Mouse (Mus musculus): ENCODE measurements at regions not wholly inside any gene's neighbourhood (a gene's known extent, or its start where the extent isn't known, plus 50 kb on each side); places are given as distances from the start of the nearest gene placed in this dataset.

DNA sequence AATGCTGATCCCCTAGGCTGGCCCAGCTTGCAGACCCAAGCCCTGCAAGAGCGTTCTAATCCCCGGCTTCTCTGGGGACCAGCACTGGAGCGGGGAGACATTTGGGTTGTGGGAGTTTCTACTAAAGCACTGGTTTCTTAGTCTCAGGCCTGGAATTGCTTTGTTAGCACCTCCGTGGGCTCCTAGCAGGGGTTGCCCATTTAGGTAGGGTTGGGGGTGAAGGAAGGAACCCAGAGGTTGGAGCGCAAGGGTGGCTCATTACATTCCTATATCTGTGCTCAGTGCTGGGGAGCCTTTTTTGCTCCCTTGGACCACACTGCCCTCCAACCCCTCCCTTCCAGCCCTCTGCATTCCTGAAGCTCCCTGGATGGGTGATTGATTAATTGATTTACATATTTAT, 179.1 kb upstream of the 4931429L15Rik start:
- ATAC-seq (ENCODE audit: extremely low read depth, insufficient number of reproducible peaks, low FRiP score, poor library complexity, severe bottlenecking) (no peak), DNase-seq (ENCODE audit: low spot score) (no peak)
- TF ChIP-seq CTCF (IDR thresholded peaks at IDR 0.05; ENCODE audit: low read depth, low read length), result no peak
- TF ChIP-seq GATA1 (IDR thresholded peaks at IDR 0.05; ENCODE audit: borderline replicate concordance, low read length), result no peak
- no peak for TF ChIP-seq POLR2AphosphoS5 (IDR thresholded peaks at IDR 0.05; ENCODE audit: insufficient replicate concordance, low read depth, low read length)
- no peak for TF ChIP-seq TAL1 (conservative IDR thresholded peaks at IDR 0.05; ENCODE audit: low read depth, low read length)
- TF ChIP-seq GATA2 (IDR thresholded peaks at IDR 0.05; ENCODE audit: borderline replicate concordance, low read depth, low read length), result no peak
- Histone ChIP-seq H3K4me3 (ENCODE audit: low read depth, low read length) (no peak overlapping the region), H3K27me3 (ENCODE audit: insufficient read depth, low read length) (no peaks in the 10 kb centered on the region), H3K36me3 (replicated peaks) (no peaks in the 10 kb centered on the region), H3K9me3 (replicated peaks) (peaks cover 8% of the 10 kb centered on the region), H3K4me1 (ENCODE audit: insufficient read depth, low read depth, low read length) (no peaks in the 10 kb centered on the region)

GRCm38 (mm10) chr9:46495276-46495675, 175.5 kb upstream of the 4931429L15Rik start:
- Histone ChIP-seq H3K36me3 (replicated peaks) (no peaks in the 10 kb centered on the region), H3K4me1 (ENCODE audit: insufficient read depth, low read depth, low read length) (no peaks in the 10 kb centered on the region), H3K9me3 (replicated peaks) (peaks cover 6% of the 10 kb centered on the region), H3K27me3 (ENCODE audit: insufficient read depth, low read length) (no peaks in the 10 kb centered on the region), H3K4me3 (ENCODE audit: low read depth, low read length) (no peak overlapping the region)
- ATAC-seq (ENCODE audit: extremely low read depth, insufficient number of reproducible peaks, low FRiP score, poor library complexity, severe bottlenecking) (no peak), DNase-seq (ENCODE audit: low spot score) (no peak)
- no peak for TF ChIP-seq CTCF (IDR thresholded peaks at IDR 0.05; ENCODE audit: low read depth, low read length)
- no peak for TF ChIP-seq TAL1 (conservative IDR thresholded peaks at IDR 0.05; ENCODE audit: low read depth, low read length)
- TF ChIP-seq GATA2 (IDR thresholded peaks at IDR 0.05; ENCODE audit: borderline replicate concordance, low read depth, low read length), result no peak
- no peak for TF ChIP-seq GATA1 (IDR thresholded peaks at IDR 0.05; ENCODE audit: borderline replicate concordance, low read length)
- no peak for TF ChIP-seq POLR2AphosphoS5 (IDR thresholded peaks at IDR 0.05; ENCODE audit: insufficient replicate concordance, low read depth, low read length)

GRCm38 (mm10) chr9:46482859-46483443, 163.2 kb upstream of the 4931429L15Rik start:
- no peaks in the 10 kb centered on the region for H3K27me3 ChIP-seq (ENCODE audit: insufficient read depth, low read length)
- no peak for ATAC-seq (ENCODE audit: extremely low read depth, insufficient number of reproducible peaks, low FRiP score, poor library complexity, severe bottlenecking)
- H3K4me1 ChIP-seq (ENCODE audit: insufficient read depth, low read depth, low read length), result no peaks in the 10 kb centered on the region
- no peak for DNase-seq (ENCODE audit: low spot score)
- no peaks in the 10 kb centered on the region for H3K9me3 ChIP-seq (replicated peaks)
- no peaks in the 10 kb centered on the region for H3K36me3 ChIP-seq (replicated peaks)
- no peak overlapping the region for H3K4me3 ChIP-seq (ENCODE audit: low read depth, low read length)
- TF ChIP-seq GATA1 (IDR thresholded peaks at IDR 0.05; ENCODE audit: borderline replicate concordance, low read length), result no peak
- TF ChIP-seq GATA2 (IDR thresholded peaks at IDR 0.05; ENCODE audit: borderline replicate concordance, low read depth, low read length), result no peak
- no peak for TF ChIP-seq POLR2AphosphoS5 (IDR thresholded peaks at IDR 0.05; ENCODE audit: insufficient replicate concordance, low read depth, low read length)
- no peak for TF ChIP-seq TAL1 (conservative IDR thresholded peaks at IDR 0.05; ENCODE audit: low read depth, low read length)
- TF ChIP-seq CTCF (IDR thresholded peaks at IDR 0.05; ENCODE audit: low read depth, low read length), result no peak

DNA sequence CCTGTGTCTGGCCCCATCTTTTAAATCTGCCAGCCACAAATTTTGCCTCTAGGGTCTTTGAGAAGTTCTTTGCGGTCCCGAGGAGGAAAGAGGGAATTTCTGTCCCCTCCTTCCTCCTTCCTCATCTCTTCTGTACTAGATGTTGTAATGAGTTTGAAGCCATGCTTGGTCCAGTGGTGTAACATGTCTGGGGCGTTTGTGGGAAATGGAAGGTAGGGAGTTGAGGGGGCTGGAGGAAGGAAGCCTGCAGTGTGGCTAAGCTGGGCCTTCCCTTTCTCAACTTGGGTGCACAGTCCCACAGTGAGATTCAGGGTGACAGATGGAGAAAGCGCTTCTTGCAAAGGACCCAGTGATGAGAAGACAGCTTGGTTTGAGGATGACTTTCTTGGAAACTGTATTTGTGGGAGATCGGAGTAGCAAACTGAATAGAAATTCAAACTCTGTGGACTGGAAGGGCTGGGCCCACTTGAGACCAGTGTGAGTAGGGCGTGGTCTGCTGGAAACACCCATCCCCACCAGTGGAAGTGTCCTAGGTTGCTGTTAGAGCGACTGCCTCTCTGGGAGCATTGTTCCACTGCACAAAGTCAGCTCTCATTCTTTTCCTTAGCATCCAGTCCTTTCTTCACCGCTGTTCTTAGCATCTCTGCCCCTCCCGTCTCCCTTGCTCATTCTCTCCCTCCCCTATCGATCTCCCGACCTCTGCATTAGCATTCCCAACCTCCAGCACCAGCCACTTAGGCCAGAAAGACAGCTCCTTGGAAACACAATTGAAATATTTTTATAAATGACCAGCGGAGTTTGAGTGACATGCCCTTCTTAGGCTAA, 162.5 kb upstream of the 4931429L15Rik start:
- no peaks in the 10 kb centered on the region for H3K9me3 ChIP-seq (replicated peaks)
- no peaks in the 10 kb centered on the region for H3K27me3 ChIP-seq (ENCODE audit: insufficient read depth, low read length)
- DNase-seq (ENCODE audit: low spot score), result no peak
- no peak for ATAC-seq (ENCODE audit: extremely low read depth, insufficient number of reproducible peaks, low FRiP score, poor library complexity, severe bottlenecking)
- H3K4me1 ChIP-seq (ENCODE audit: insufficient read depth, low read depth, low read length), result no peaks in the 10 kb centered on the region
- H3K4me3 ChIP-seq (ENCODE audit: low read depth, low read length), result no peak overlapping the region
- H3K36me3 ChIP-seq (replicated peaks), result no peaks in the 10 kb centered on the region
- no peak for TF ChIP-seq POLR2AphosphoS5 (IDR thresholded peaks at IDR 0.05; ENCODE audit: insufficient replicate concordance, low read depth, low read length)
- TF ChIP-seq GATA1 (IDR thresholded peaks at IDR 0.05; ENCODE audit: borderline replicate concordance, low read length), result no peak

GRCm38 (mm10) chr9:46481491-46481890, 161.7 kb upstream of the 4931429L15Rik start:
- ATAC-seq (ENCODE audit: extremely low read depth, insufficient number of reproducible peaks, low FRiP score, poor library complexity, severe bottlenecking) (no peak), DNase-seq (ENCODE audit: low spot score) (no peak)
- TF ChIP-seq POLR2AphosphoS5 (IDR thresholded peaks at IDR 0.05; ENCODE audit: insufficient replicate concordance, low read depth, low read length), result no peak
- no peak for TF ChIP-seq CTCF (IDR thresholded peaks at IDR 0.05; ENCODE audit: low read depth, low read length)
- TF ChIP-seq GATA1 (IDR thresholded peaks at IDR 0.05; ENCODE audit: borderline replicate concordance, low read length), result no peak
- TF ChIP-seq TAL1 (conservative IDR thresholded peaks at IDR 0.05; ENCODE audit: low read depth, low read length), result no peak

GRCm38 (mm10) chr9:46480080-46480690, 160.4 kb upstream of the 4931429L15Rik start:
- TF ChIP-seq POLR2AphosphoS5 (IDR thresholded peaks at IDR 0.05; ENCODE audit: insufficient replicate concordance, low read depth, low read length), result no peak
- no peak for TF ChIP-seq TAL1 (conservative IDR thresholded peaks at IDR 0.05; ENCODE audit: low read depth, low read length)
- TF ChIP-seq GATA1 (IDR thresholded peaks at IDR 0.05; ENCODE audit: borderline replicate concordance, low read length), result no peak
- TF ChIP-seq GATA2 (IDR thresholded peaks at IDR 0.05; ENCODE audit: borderline replicate concordance, low read depth, low read length), result no peak
- no peak for TF ChIP-seq CTCF (IDR thresholded peaks at IDR 0.05; ENCODE audit: low read depth, low read length)
- H3K4me3 ChIP-seq (ENCODE audit: low read depth, low read length), result no peak overlapping the region
- no peak for DNase-seq (ENCODE audit: low spot score)
- no peaks in the 10 kb centered on the region for H3K9me3 ChIP-seq (replicated peaks)
- no peaks in the 10 kb centered on the region for H3K36me3 ChIP-seq (replicated peaks)
- ATAC-seq (ENCODE audit: extremely low read depth, insufficient number of reproducible peaks, low FRiP score, poor library complexity, severe bottlenecking), result no peak
- no peaks in the 10 kb centered on the region for H3K4me1 ChIP-seq (ENCODE audit: insufficient read depth, low read depth, low read length)
- no peaks in the 10 kb centered on the region for H3K27me3 ChIP-seq (ENCODE audit: insufficient read depth, low read length)

More at GRCm38 (mm10) chr9:46481491-46481890, 161.7 kb upstream of the 4931429L15Rik start:
- Histone ChIP-seq H3K27me3 (ENCODE audit: insufficient read depth, low read length) (no peaks in the 10 kb centered on the region), H3K4me3 (ENCODE audit: low read depth, low read length) (no peak overlapping the region), H3K9me3 (replicated peaks) (no peaks in the 10 kb centered on the region), H3K4me1 (ENCODE audit: insufficient read depth, low read depth, low read length) (no peaks in the 10 kb centered on the region), H3K36me3 (replicated peaks) (no peaks in the 10 kb centered on the region)
